Mouse (Mus musculus): ENCODE results near the gene Rps19.

Rps19 gene

DNA sequence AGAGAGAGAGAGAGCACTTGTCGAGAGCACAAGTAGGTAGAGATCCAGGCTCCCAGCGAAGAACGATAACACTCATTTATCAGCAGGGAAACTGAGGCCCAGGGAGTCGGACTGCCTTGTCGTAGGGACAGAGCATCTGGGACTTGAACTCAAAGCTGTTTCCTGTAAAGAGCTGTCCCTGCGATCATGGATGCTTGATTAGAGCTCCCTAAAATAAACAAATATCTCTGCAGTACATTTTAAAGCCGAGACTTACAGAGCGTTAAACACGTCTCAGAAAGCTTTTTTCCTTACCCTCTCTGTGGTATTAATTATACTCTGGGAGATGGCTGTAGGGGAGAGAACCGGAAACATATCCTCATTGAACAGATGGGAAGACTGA lies 19.3 kb downstream of the Rps19 start:
- DNase-seq (ENCODE audit: low spot score), result no peak

GRCm38 (mm10) chr7:24904070-24904483 lies 19.9 kb downstream of the Rps19 start:
- peak; percentile 98 for DNase-seq (ENCODE audit: low spot score)

- peak; percentile 38 for DNase-seq (ENCODE audit: low spot score)
Measured at GRCm38 (mm10) chr7:24904936-24905335, 20.8 kb downstream of the Rps19 start.

DNA sequence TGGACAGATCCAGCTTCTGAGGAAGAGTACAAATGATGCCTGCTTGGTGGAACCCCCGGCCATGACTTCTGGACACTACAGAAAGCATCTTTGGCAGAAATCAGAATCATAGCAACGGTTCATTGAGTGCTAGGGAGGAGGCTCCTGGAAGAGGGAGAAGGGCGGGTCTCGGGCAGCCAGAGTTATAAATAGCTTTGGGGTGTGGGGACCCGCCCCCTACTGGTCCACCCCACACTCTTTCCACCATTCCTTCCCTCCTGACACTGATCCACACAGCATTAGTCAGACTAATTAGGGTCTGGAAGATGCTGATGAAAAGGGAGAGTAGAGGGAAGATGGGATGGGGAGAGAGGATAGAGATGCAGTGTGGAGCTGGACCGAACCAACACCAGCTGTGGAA lies 22.4 kb downstream of the Rps19 start:
- DNase-seq (ENCODE audit: low spot score), result no peak

DNA sequence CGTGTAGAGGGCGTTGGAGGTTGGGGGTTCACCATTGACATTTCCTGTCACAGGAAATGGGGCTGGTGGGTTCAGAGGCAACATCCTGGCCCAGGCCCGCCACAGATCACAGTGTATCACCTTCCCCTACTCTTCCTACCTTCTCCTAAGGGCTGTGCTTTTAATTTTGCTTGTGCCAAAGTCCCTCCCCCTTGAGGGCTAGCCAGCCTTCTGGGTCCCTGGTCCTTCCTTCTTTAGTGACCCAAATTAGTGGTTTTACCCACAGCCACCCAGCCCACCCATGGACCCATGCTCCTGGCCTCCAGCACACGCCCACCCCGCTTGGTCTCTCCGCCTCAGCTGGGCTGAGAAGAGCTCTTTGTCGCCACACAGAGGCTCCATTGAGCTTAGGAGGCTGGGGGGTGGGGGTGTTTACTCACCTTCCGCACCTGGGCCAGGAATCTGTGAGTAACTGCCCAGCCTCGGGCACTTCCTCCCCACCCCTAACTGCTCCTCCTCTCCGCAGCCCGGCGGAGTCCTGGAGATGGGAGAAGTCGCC lies 23.1 kb downstream of the Rps19 start:
- no peak for DNase-seq (ENCODE audit: low spot score)

DNA sequence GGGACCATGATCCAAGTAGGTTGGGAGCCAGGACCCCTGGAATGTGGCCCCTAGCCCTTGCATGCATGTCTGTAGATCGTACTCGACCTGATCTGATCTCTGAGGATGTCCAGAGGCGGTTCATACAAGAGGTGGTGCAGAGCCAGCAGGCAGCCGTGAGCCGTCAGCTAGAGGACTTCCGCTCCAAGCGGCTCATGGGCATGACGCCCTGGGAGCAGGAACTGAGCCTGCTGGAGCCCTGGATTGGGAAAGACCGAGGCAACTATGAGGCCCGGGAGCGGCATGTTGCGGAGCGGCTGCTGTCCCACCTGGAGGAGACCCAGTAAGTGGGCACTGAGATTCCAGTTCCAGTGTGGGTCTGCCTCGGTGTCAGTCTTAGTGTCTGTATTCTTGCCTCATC lies 28.3 kb downstream of the Rps19 start:
- no peak for DNase-seq (ENCODE audit: low spot score)

- DNase-seq (ENCODE audit: low spot score), result no peak
Measured at GRCm38 (mm10) chr7:24918763-24919323, 34.7 kb downstream of the Rps19 start.

- DNase-seq (ENCODE audit: low spot score), result no peak
Measured at GRCm38 (mm10) chr7:24919728-24920127, 35.6 kb downstream of the Rps19 start.

DNA sequence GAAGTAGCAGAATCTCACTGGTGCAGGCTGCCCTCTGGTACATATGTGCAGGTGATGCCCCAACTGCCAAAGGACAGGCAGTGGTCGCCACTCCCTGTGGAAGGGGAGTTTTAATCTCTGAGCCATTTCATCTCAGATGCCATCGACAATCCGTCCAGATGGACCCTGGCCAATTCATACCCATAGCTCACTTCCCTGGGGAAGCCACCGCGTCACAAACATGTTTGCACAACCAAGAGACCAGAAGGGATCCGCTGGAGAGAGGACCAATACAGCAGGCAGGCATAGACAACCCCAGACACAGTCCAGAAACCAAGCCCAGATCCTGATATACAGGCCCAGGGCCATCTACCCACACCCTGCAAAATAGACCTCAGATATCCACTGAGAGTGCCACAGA lies 46.3 kb downstream of the Rps19 start:
- no peak for DNase-seq (ENCODE audit: low spot score)

GRCm38 (mm10) chr7:24931651-24932050 lies 47.5 kb downstream of the Rps19 start:
- no peak for DNase-seq (ENCODE audit: low spot score)
